ENCODE assay signal across 26 mouse cellular contexts in genomic region chr6:80589776-80590175, GRCm38 (mm10).
"Had no signal": no experiment of that assay in that cellular context is flagged by ENCODE, and none has a peak within 500 bp of the region (broad histone marks: within the 10 kb centered on the region; RNA-seq: fewer than 3 reads in every experiment).

No protein-coding gene starts in this region.

- H3K4me1 ChIP-seq: heart, embryonic 13.5 days; heart, embryonic 15.5 days; hindbrain, embryonic 13.5 days; hindbrain, embryonic 15.5 days; limb, embryonic 10.5 days; limb, embryonic 12.5 days; liver, embryonic 13.5 days; liver, embryonic 15.5 days had no signal

- H3K9ac ChIP-seq: heart, embryonic 13.5 days; heart, embryonic 15.5 days; hindbrain, embryonic 13.5 days; hindbrain, embryonic 15.5 days; limb, embryonic 12.5 days; liver, embryonic 13.5 days; liver, embryonic 15.5 days had no signal

- H3K4me3 ChIP-seq: heart, adult 2 months; heart, embryonic 13.5 days; heart, embryonic 15.5 days; hindbrain, embryonic 13.5 days; hindbrain, embryonic 15.5 days; limb, embryonic 10.5 days; limb, embryonic 12.5 days; liver, embryonic 13.5 days; liver, embryonic 15.5 days had no signal

- H3K27me3 ChIP-seq: heart, embryonic 13.5 days; heart, embryonic 15.5 days; hindbrain, embryonic 13.5 days; hindbrain, embryonic 15.5 days; limb, embryonic 12.5 days; liver, embryonic 13.5 days; liver, embryonic 15.5 days had no signal

- ATAC-seq: hindbrain, postnatal 0 days; intestine, embryonic 16.5 days had no signal

- H3K36me3 ChIP-seq: heart, embryonic 13.5 days; heart, embryonic 15.5 days; hindbrain, embryonic 13.5 days; hindbrain, embryonic 15.5 days; limb, embryonic 10.5 days; limb, embryonic 12.5 days; liver, embryonic 13.5 days; liver, embryonic 15.5 days had no signal

- H3K4me2 ChIP-seq: heart, embryonic 11.5 days; heart, embryonic 13.5 days; heart, embryonic 15.5 days; hindbrain, embryonic 13.5 days; hindbrain, embryonic 15.5 days; limb, embryonic 12.5 days; liver, embryonic 11.5 days; liver, embryonic 13.5 days; liver, embryonic 15.5 days had no signal

- H3K27ac ChIP-seq: heart, adult 2 months; heart, embryonic 13.5 days; heart, embryonic 15.5 days; hindbrain, embryonic 13.5 days; hindbrain, embryonic 15.5 days; hindbrain, postnatal 0 days; limb, embryonic 10.5 days; limb, embryonic 12.5 days; liver, embryonic 13.5 days; liver, embryonic 15.5 days had no signal

- DNase-seq: gastrocnemius, postnatal 14 days; gastrocnemius, postnatal 36 days; heart, adult 11 months; heart, adult 2 months; heart, postnatal 14 days; heart, postnatal 36 days; kidney, adult 18-20 months; kidney, adult 8-10 months; kidney, postnatal 10 days; kidney, postnatal 25 days; kidney, postnatal 4 days; layer of hippocampus, adult 9-11 months; layer of hippocampus, postnatal 36 days; liver; liver, embryonic 13.5 days had no signal

- H3K9me3 ChIP-seq: heart, embryonic 13.5 days; heart, embryonic 15.5 days; hindbrain, embryonic 13.5 days; hindbrain, embryonic 15.5 days; limb, embryonic 10.5 days; limb, embryonic 12.5 days; liver, embryonic 13.5 days; liver, embryonic 15.5 days had no signal
